Comparison of ENCODE assay signal across 18 mouse cellular contexts in genomic region chr2:110426881-110427280, GRCm38 (mm10).
DNase-seq lines count a peak whose midpoint lies in the region; ATAC-seq lines count a peak whose summit lies in the region.
"Had no signal": no experiment of that assay in that cellular context is flagged by ENCODE, and none has a peak within 500 bp of the region (broad histone marks: within the 10 kb centered on the region; RNA-seq: fewer than 3 reads in every experiment).

No protein-coding gene starts in this region.

- ATAC-seq in embryonic facial prominence, embryonic 14.5 days (ENCODE audit: low read depth), result 0 out of 2 replicates have a peak, but pooled peaks have one; percentile 57

- H3K36me3 ChIP-seq in embryonic facial prominence, embryonic 14.5 days (ENCODE audit: control insufficient read depth, insufficient read depth, low read length), result no peaks in the 10 kb centered on the region
- H3K36me3 ChIP-seq: hindbrain, embryonic 15.5 days; limb, embryonic 15.5 days; lung, embryonic 15.5 days; midbrain, embryonic 10.5 days had no signal

- intact Hi-C loops in heart, postnatal 36 days (cut with DNase I), result no loop called here

- WGBS in embryonic facial prominence, embryonic 14.5 days, result 32% methylated on average over 4 of the region's 4 CpGs

- H3K4me3 ChIP-seq in embryonic facial prominence, embryonic 14.5 days (ENCODE audit: low read depth, low read length), result no peak overlapping the region
- H3K4me3 ChIP-seq: erythroblast, embryonic 14.5 days; hindbrain, embryonic 15.5 days; limb, embryonic 15.5 days; lung, embryonic 15.5 days; midbrain, embryonic 10.5 days had no signal

- H3K9ac ChIP-seq in embryonic facial prominence, embryonic 14.5 days (ENCODE audit: low read depth, low read length), result no peak overlapping the region
- H3K9ac ChIP-seq: hindbrain, embryonic 15.5 days; limb, embryonic 15.5 days; lung, embryonic 15.5 days had no signal

- peak; percentile 3 for DNase-seq in adrenal gland, postnatal 10 days
- no peak for DNase-seq in adrenal gland, adult 18-20 months (ENCODE audit: low spot score in 2 of 2)
- peak; percentile 58 to 62 for DNase-seq in heart, adult 18-20 months
- no peak for DNase-seq in heart, postnatal 36 days
- DNase-seq in embryonic facial prominence, embryonic 14.5 days (ENCODE audit: low spot score), result peak; percentile 74
- peak; percentile 49 for DNase-seq in lung, postnatal 10 days
- no peak for DNase-seq in cerebellum, adult 8-10 months
- no peak for DNase-seq in frontal cortex, postnatal 14 days (ENCODE audit: low spot score in 2 of 2)
- DNase-seq: cerebellum, adult 18-20 months; kidney, adult 11 months; kidney, postnatal 10 days; layer of hippocampus, adult 9-11 months had no signal

- H3K27ac ChIP-seq in embryonic facial prominence, embryonic 14.5 days (replicated peaks; ENCODE audit: low read depth, low read length), result no peak overlapping the region
- H3K27ac ChIP-seq: hindbrain, embryonic 15.5 days; limb, embryonic 15.5 days; lung, embryonic 15.5 days; midbrain, embryonic 10.5 days had no signal

- H3K4me2 ChIP-seq in embryonic facial prominence, embryonic 14.5 days (ENCODE audit: low read depth, low read length), result no peak overlapping the region
- H3K4me2 ChIP-seq: hindbrain, embryonic 15.5 days; limb, embryonic 15.5 days; lung, embryonic 15.5 days had no signal

- no peaks in the 10 kb centered on the region for H3K9me3 ChIP-seq in embryonic facial prominence, embryonic 14.5 days (ENCODE audit: control insufficient read depth, low read length)
- H3K9me3 ChIP-seq: hindbrain, embryonic 15.5 days; limb, embryonic 15.5 days; lung, embryonic 15.5 days; midbrain, embryonic 10.5 days had no signal

- no peaks in the 10 kb centered on the region for H3K4me1 ChIP-seq in embryonic facial prominence, embryonic 14.5 days (ENCODE audit: control insufficient read depth, insufficient read depth, low read length)
- H3K4me1 ChIP-seq: hindbrain, embryonic 15.5 days; limb, embryonic 15.5 days; lung, embryonic 15.5 days; midbrain, embryonic 10.5 days had no signal

- no peaks in the 10 kb centered on the region for H3K27me3 ChIP-seq in embryonic facial prominence, embryonic 14.5 days (replicated peaks; ENCODE audit: control insufficient read depth, insufficient read depth, low read length)
- H3K27me3 ChIP-seq: CH12.LX; hindbrain, embryonic 15.5 days; limb, embryonic 15.5 days; lung, embryonic 15.5 days had no signal

Comparison
In these comparisons a context has a peak if more than half of its experiments do, and no peak if none do; other contexts are left out.
1. DNase-seq: peak in adrenal gland, postnatal 10 days (single experiment), heart, adult 18-20 months (2 of 2), embryonic facial prominence, embryonic 14.5 days (single experiment) and lung, postnatal 10 days (single experiment); none in adrenal gland, adult 18-20 months (0 of 2), heart, postnatal 36 days (0 of 2), cerebellum, adult 8-10 months (single experiment) and frontal cortex, postnatal 14 days (0 of 2).